ENCODE assay signal across 25 mouse cellular contexts in the genomic region with DNA sequence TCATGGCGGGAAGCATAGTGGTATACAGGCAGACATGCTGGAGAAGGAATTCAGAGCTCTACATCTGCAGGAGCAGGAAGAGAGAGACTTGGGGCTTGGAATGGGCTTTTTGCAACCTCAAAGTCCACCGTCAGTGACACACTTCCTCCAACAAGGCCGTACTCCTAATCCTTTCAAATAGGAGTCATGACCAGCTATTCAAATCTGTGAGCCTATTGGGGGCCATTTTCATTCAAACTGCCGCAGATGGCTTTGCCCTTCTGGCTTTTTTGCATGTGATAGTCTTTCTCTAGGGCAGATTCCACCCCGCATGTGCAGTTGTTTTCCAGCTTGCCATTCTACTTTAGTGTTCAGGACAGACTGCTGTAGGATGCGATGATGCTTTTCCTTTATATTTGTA. TPM values are rescaled to one million over a fixed set of nuclear protein-coding genes. Genes with fewer than 3 reads are reported as not detected.
A peak's percentile ranks its signal among the peaks of the same experiment; 100 is the strongest.
DNase-seq lines count a peak whose midpoint lies in the region; ATAC-seq and TF ChIP-seq lines count a peak whose summit lies in the region.
"Had no signal": no experiment of that assay in that cellular context is flagged by ENCODE, and none has a peak within 500 bp of the region (broad histone marks: within the 10 kb centered on the region; RNA-seq: fewer than 3 reads in every experiment).

No protein-coding gene starts in this region.

- no peaks in the 10 kb centered on the region; the same call in 1 of the 2 replicates for H3K4me1 ChIP-seq in intestine, postnatal 0 days (replicated peaks; ENCODE audit: control insufficient read depth, insufficient read depth, low read length)
- H3K4me1 ChIP-seq in intestine, embryonic 16.5 days (ENCODE audit: control insufficient read depth, insufficient read depth, low read length), result no peaks in the 10 kb centered on the region
- H3K4me1 ChIP-seq in liver, embryonic 12.5 days, result peaks cover 49% of the 10 kb centered on the region
- peaks cover 6% of the 10 kb centered on the region; the same call in 1 of the 2 replicates for H3K4me1 ChIP-seq in small intestine, adult 2 months (ENCODE audit: control insufficient read depth, insufficient read depth, insufficient read length, low read length)
- H3K4me1 ChIP-seq in forebrain, embryonic 11.5 days (replicated peaks; ENCODE audit: control insufficient read depth, insufficient read depth, low read length), result no peaks in the 10 kb centered on the region
- H3K4me1 ChIP-seq: forebrain, embryonic 15.5 days; heart, embryonic 12.5 days; heart, embryonic 15.5 days; hindbrain, embryonic 10.5 days; hindbrain, embryonic 13.5 days; intestine, embryonic 15.5 days had no signal

- H3K9ac ChIP-seq in intestine, postnatal 0 days (ENCODE audit: low read depth, low read length), result no peak overlapping the region
- no peak overlapping the region for H3K9ac ChIP-seq in intestine, embryonic 16.5 days (ENCODE audit: low read depth, low read length)
- no peak overlapping the region for H3K9ac ChIP-seq in liver, embryonic 12.5 days
- no peak overlapping the region for H3K9ac ChIP-seq in forebrain, embryonic 11.5 days (ENCODE audit: low read length)
- H3K9ac ChIP-seq: forebrain, embryonic 15.5 days; heart, embryonic 12.5 days; heart, embryonic 15.5 days; hindbrain, embryonic 13.5 days; intestine, embryonic 15.5 days had no signal

- WGBS in intestine, postnatal 0 days, result 92% methylated on average over 6 of the region's 6 CpGs
- 95% methylated on average over 6 of the region's 6 CpGs for WGBS in intestine, embryonic 16.5 days
- 83% methylated on average over 6 of the region's 6 CpGs for WGBS in liver, embryonic 12.5 days (ENCODE audit: insufficient replicate concordance)
- WGBS in small intestine, adult 2 months, result 89% methylated on average over 6 of the region's 6 CpGs
- WGBS in forebrain, embryonic 11.5 days, result 96% methylated on average over 6 of the region's 6 CpGs

- TF ChIP-seq POLR2A in small intestine, adult 2 months (IDR thresholded peaks at IDR 0.05; ENCODE audit: low read depth, low read length), result no peak

- no peak for ATAC-seq in intestine, postnatal 0 days
- ATAC-seq in intestine, embryonic 16.5 days, result no peak
- ATAC-seq in liver, embryonic 12.5 days, result no peak
- ATAC-seq in forebrain, embryonic 11.5 days (replicated peaks; ENCODE audit: low FRiP score), result no peak
- ATAC-seq: forebrain, embryonic 15.5 days; hindbrain, embryonic 16.5 days had no signal

- no peak for TF ChIP-seq CTCF in intestine, postnatal 0 days (IDR thresholded peaks at IDR 0.05; ENCODE audit: low read depth)
- no peak for TF ChIP-seq CTCF in small intestine, adult 2 months (IDR thresholded peaks at IDR 0.05; ENCODE audit: extremely low read depth, insufficient read length, insufficient replicate concordance, low read depth, low read length)

- H3K27me3 ChIP-seq in intestine, postnatal 0 days (replicated peaks; ENCODE audit: control insufficient read depth, insufficient read depth, low read length), result no peaks in the 10 kb centered on the region
- H3K27me3 ChIP-seq in intestine, embryonic 16.5 days (replicated peaks; ENCODE audit: control insufficient read depth, insufficient read depth, low read length), result no peaks in the 10 kb centered on the region
- no peaks in the 10 kb centered on the region for H3K27me3 ChIP-seq in liver, embryonic 12.5 days (replicated peaks)
- H3K27me3 ChIP-seq in small intestine, adult 2 months (ENCODE audit: control insufficient read depth, insufficient read depth, low read length), result no peaks in the 10 kb centered on the region
- H3K27me3 ChIP-seq in forebrain, embryonic 11.5 days (ENCODE audit: control insufficient read depth, insufficient read depth, low read length), result no peaks in the 10 kb centered on the region
- H3K27me3 ChIP-seq: forebrain, embryonic 15.5 days; heart, embryonic 12.5 days; heart, embryonic 15.5 days; hindbrain, embryonic 13.5 days; intestine, embryonic 15.5 days had no signal

- H3K4me3 ChIP-seq in intestine, postnatal 0 days (ENCODE audit: low read depth, low read length), result no peak overlapping the region
- H3K4me3 ChIP-seq in intestine, embryonic 16.5 days (ENCODE audit: low read length), result no peak overlapping the region
- H3K4me3 ChIP-seq in liver, embryonic 12.5 days, result no peak overlapping the region
- H3K4me3 ChIP-seq in small intestine, adult 2 months (ENCODE audit: low read depth, low read length), result no peak overlapping the region
- no peak overlapping the region for H3K4me3 ChIP-seq in forebrain, embryonic 11.5 days (ENCODE audit: low read depth, low read length)
- H3K4me3 ChIP-seq: forebrain, embryonic 10.5 days; forebrain, embryonic 15.5 days; heart, embryonic 12.5 days; heart, embryonic 15.5 days; hindbrain, embryonic 10.5 days; hindbrain, embryonic 13.5 days; intestine, embryonic 15.5 days had no signal

- peak overlapping the region; percentile 52; the same call in 1 of the 2 replicates for H3K4me2 ChIP-seq in intestine, postnatal 0 days (replicated peaks; ENCODE audit: low read depth)
- H3K4me2 ChIP-seq in intestine, embryonic 16.5 days (ENCODE audit: low read depth, low read length), result no peak overlapping the region
- H3K4me2 ChIP-seq in liver, embryonic 12.5 days, result no peak overlapping the region
- H3K4me2 ChIP-seq in forebrain, embryonic 11.5 days (ENCODE audit: low read depth, low read length, severe bottlenecking), result no peak overlapping the region
- H3K4me2 ChIP-seq: forebrain, embryonic 15.5 days; heart, embryonic 12.5 days; heart, embryonic 15.5 days; hindbrain, embryonic 13.5 days; intestine, embryonic 15.5 days had no signal

- peak overlapping the region; percentile 22; the same call in 1 of the 2 replicates for H3K27ac ChIP-seq in intestine, postnatal 0 days (ENCODE audit: low read depth, low read length)
- no peak overlapping the region for H3K27ac ChIP-seq in intestine, embryonic 16.5 days (ENCODE audit: low read length)
- H3K27ac ChIP-seq in liver, embryonic 12.5 days, result peak overlapping the region; percentile 27; the same call in 1 of the 2 replicates
- peak overlapping the region; percentile 56; the same call in 1 of the 2 replicates for H3K27ac ChIP-seq in small intestine, adult 2 months (ENCODE audit: insufficient read depth, low read depth, low read length)
- no peak overlapping the region for H3K27ac ChIP-seq in forebrain, embryonic 11.5 days (ENCODE audit: low read depth, low read length)
- H3K27ac ChIP-seq: forebrain, embryonic 10.5 days; forebrain, embryonic 15.5 days; heart, embryonic 15.5 days; hindbrain, embryonic 10.5 days; hindbrain, embryonic 13.5 days had no signal

- DNase-seq in liver, result no peak
- peak; percentile 58 for DNase-seq in ZHBTc4 (ENCODE audit: low read depth, low spot score)
- DNase-seq in forebrain, embryonic 11.5 days (ENCODE audit: low spot score), result no peak
- DNase-seq in thymus, postnatal 10 days (ENCODE audit: low spot score in 2 of 2), result no peak
- DNase-seq: adrenal gland, adult 8-10 months; adrenal gland, postnatal 25 days; cerebellum, adult 11-12 months; cerebellum, adult 8-10 months; cerebellum, postnatal 10 days; cerebellum, postnatal 36 days; gastrocnemius, postnatal 25 days; heart, adult 18-20 months; heart, postnatal 36 days had no signal

- H3K9me3 ChIP-seq in intestine, postnatal 0 days (ENCODE audit: control insufficient read depth), result no peaks in the 10 kb centered on the region
- H3K9me3 ChIP-seq in intestine, embryonic 16.5 days (ENCODE audit: control insufficient read depth, low read length), result no peaks in the 10 kb centered on the region
- no peaks in the 10 kb centered on the region for H3K9me3 ChIP-seq in liver, embryonic 12.5 days (replicated peaks)
- no peaks in the 10 kb centered on the region for H3K9me3 ChIP-seq in forebrain, embryonic 11.5 days (ENCODE audit: control insufficient read depth, low read length)
- H3K9me3 ChIP-seq: forebrain, embryonic 10.5 days; forebrain, embryonic 15.5 days; heart, embryonic 12.5 days; heart, embryonic 15.5 days; hindbrain, embryonic 10.5 days; hindbrain, embryonic 13.5 days; intestine, embryonic 15.5 days had no signal

- H3K36me3 ChIP-seq in intestine, postnatal 0 days (ENCODE audit: control insufficient read depth, insufficient read depth), result 0 out of 2 replicates have a peak, but pooled peaks cover 3% of the 10 kb centered on the region
- H3K36me3 ChIP-seq in intestine, embryonic 16.5 days (ENCODE audit: control insufficient read depth, insufficient read depth, low read length), result peaks cover 3% of the 10 kb centered on the region; the same call in 1 of the 2 replicates
- peaks cover 10% of the 10 kb centered on the region for H3K36me3 ChIP-seq in liver, embryonic 12.5 days
- no peaks in the 10 kb centered on the region for H3K36me3 ChIP-seq in small intestine, adult 2 months (ENCODE audit: control insufficient read depth, insufficient read depth, low read length)
- no peaks in the 10 kb centered on the region for H3K36me3 ChIP-seq in forebrain, embryonic 11.5 days (ENCODE audit: control insufficient read depth, insufficient read depth, low read length)
- H3K36me3 ChIP-seq: forebrain, embryonic 15.5 days; heart, embryonic 15.5 days; intestine, embryonic 15.5 days had no signal

RNA-seq across cellular contexts. Expression of a gene that starts 6.5 kb away (rescaled TPM):
- polyA plus RNA-seq in intestine, postnatal 0 days (2015; fragmentation: Nextera tagmentation; extraction: Ambion mirVana), result 78.5 and 79.6 TPM in 2 replicates
- 70.8 and 71.3 TPM in 2 replicates for polyA plus RNA-seq in intestine, embryonic 16.5 days (2015; fragmentation: Nextera tagmentation; extraction: Ambion mirVana)
- 27.3 and 30.4 TPM in 2 replicates for polyA plus RNA-seq in liver, embryonic 12.5 days (2016; fragmentation: Nextera tagmentation; extraction: Ambion mirVana)
- polyA plus RNA-seq in small intestine, adult 2 months (2012; rRNA removed), result 17.7 and 34.1 TPM in 2 replicates
- 26.7 and 30.0 TPM in 2 replicates for polyA plus RNA-seq in forebrain, embryonic 11.5 days (2014; fragmentation: Nextera tagmentation; extraction: Ambion mirVana)

RNA-seq across cellular contexts. Expression of a gene that starts 25.4 kb away (rescaled TPM):
- polyA plus RNA-seq in intestine, postnatal 0 days (2015; fragmentation: Nextera tagmentation; extraction: Ambion mirVana), result 31.0 and 34.5 TPM in 2 replicates
- 112 and 126 TPM in 2 replicates for polyA plus RNA-seq in intestine, embryonic 16.5 days (2015; fragmentation: Nextera tagmentation; extraction: Ambion mirVana)
- 60.5 and 70.9 TPM in 2 replicates for polyA plus RNA-seq in liver, embryonic 12.5 days (2016; fragmentation: Nextera tagmentation; extraction: Ambion mirVana)
- 9.7 and 15.3 TPM in 2 replicates for polyA plus RNA-seq in small intestine, adult 2 months (2012; rRNA removed)
- polyA plus RNA-seq in forebrain, embryonic 11.5 days (2014; fragmentation: Nextera tagmentation; extraction: Ambion mirVana), result 70.5 and 71.7 TPM in 2 replicates

RNA-seq across cellular contexts. Expression of a gene that starts 42.2 kb away (rescaled TPM):
- polyA plus RNA-seq in intestine, postnatal 0 days (2015; fragmentation: Nextera tagmentation; extraction: Ambion mirVana), result 34.6 and 39.3 TPM in 2 replicates
- polyA plus RNA-seq in intestine, embryonic 16.5 days (2015; fragmentation: Nextera tagmentation; extraction: Ambion mirVana), result 67.4 and 74.7 TPM in 2 replicates
- 38.1 and 40.0 TPM in 2 replicates for polyA plus RNA-seq in liver, embryonic 12.5 days (2016; fragmentation: Nextera tagmentation; extraction: Ambion mirVana)
- 35.6 and 55.5 TPM in 2 replicates for polyA plus RNA-seq in small intestine, adult 2 months (2012; rRNA removed)
- 59.8 and 70.9 TPM in 2 replicates for polyA plus RNA-seq in forebrain, embryonic 11.5 days (2014; fragmentation: Nextera tagmentation; extraction: Ambion mirVana)

RNA-seq across cellular contexts. Expression of a gene that starts 59.6 kb away (rescaled TPM):
- polyA plus RNA-seq in intestine, postnatal 0 days (2015; fragmentation: Nextera tagmentation; extraction: Ambion mirVana), result 4.0 and 4.4 TPM in 2 replicates
- polyA plus RNA-seq in intestine, embryonic 16.5 days (2015; fragmentation: Nextera tagmentation; extraction: Ambion mirVana), result 5.9 and 7.5 TPM in 2 replicates
- polyA plus RNA-seq in liver, embryonic 12.5 days (2016; fragmentation: Nextera tagmentation; extraction: Ambion mirVana), result 4.2 and 4.3 TPM in 2 replicates
- 3.8 and 5.8 TPM in 2 replicates for polyA plus RNA-seq in small intestine, adult 2 months (2012; rRNA removed)
- polyA plus RNA-seq in forebrain, embryonic 11.5 days (2014; fragmentation: Nextera tagmentation; extraction: Ambion mirVana), result 11.0 and 11.6 TPM in 2 replicates

RNA-seq across cellular contexts. Expression of a gene that starts 59.7 kb away (rescaled TPM):
- 3.2 and 3.7 TPM in 2 replicates for polyA plus RNA-seq in intestine, postnatal 0 days (2015; fragmentation: Nextera tagmentation; extraction: Ambion mirVana)
- polyA plus RNA-seq in intestine, embryonic 16.5 days (2015; fragmentation: Nextera tagmentation; extraction: Ambion mirVana), result 9.2 and 10.4 TPM in 2 replicates
- 10.3 and 10.9 TPM in 2 replicates for polyA plus RNA-seq in liver, embryonic 12.5 days (2016; fragmentation: Nextera tagmentation; extraction: Ambion mirVana)
- 3.0 and 4.7 TPM in 2 replicates for polyA plus RNA-seq in small intestine, adult 2 months (2012; rRNA removed)
- 23.8 and 25.9 TPM in 2 replicates for polyA plus RNA-seq in forebrain, embryonic 11.5 days (2014; fragmentation: Nextera tagmentation; extraction: Ambion mirVana)

Comparison
In these comparisons a context has a peak if more than half of its experiments do, and no peak if none do; other contexts are left out.
1. H3K27ac ChIP-seq: peak in intestine, postnatal 0 days (single experiment), liver, embryonic 12.5 days (single experiment) and small intestine, adult 2 months (single experiment); none in intestine, embryonic 16.5 days (single experiment) and forebrain, embryonic 11.5 days (single experiment).